Mouse (Mus musculus): ENCODE measurements around the gene Gli2. TPM values are rescaled to one million over a fixed set of nuclear protein-coding genes. Genes with fewer than 3 reads are reported as not detected.

The Gli2 gene
- total RNA-seq, 2 experiments from 2014 or later = 3.1 to 5.2 TPM

GRCm38 (mm10) chr1:118940269-118940840 lies 113.1 kb downstream of the Gli2 start:
- DNase-seq = no peak

DNA sequence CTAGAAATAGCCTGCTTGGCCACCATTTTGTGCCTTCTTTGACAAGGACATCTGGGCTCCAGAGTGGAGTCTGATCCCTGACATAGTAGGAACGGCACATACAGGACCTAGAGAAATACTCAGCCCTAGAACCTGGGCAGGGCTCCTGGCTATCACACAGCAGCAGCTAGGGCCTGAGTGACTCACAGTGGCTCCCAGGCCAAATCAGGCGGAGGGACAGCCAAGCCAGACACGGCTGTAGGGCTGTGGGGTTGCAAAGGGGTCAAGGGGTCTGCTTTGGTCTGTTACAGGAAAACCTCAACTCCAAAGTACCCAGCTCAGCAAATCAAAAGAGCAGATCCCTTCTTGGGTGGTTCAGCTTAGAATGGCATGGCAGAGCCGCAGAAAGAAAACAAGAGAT lies 115.2 kb downstream of the Gli2 start:
- DNase-seq = no peak

GRCm38 (mm10) chr1:118936108-118936507 lies 117.3 kb downstream of the Gli2 start:
- DNase-seq = no peak

- DNase-seq = no peak
Measured at GRCm38 (mm10) chr1:118935518-118935917, 117.9 kb downstream of the Gli2 start.

DNA sequence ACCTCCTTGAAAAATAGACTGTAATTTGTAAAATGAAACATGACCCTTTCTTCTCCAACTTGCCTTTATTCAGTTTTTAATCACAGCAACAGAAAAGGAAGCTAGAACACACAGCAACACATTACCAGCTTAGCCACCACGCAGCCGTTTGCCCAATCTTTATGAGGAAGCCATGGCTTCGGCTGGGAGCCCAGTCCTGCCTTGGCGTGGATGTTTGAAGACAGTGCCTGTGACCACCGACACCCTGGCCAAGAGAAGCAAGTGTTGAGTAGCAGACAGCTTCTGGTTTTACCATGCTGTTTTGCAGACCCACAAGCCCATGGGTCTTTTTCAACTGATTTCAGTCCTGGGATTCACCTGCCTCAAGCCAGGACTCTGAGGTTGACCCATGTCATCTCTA lies 121.3 kb downstream of the Gli2 start:
- no peak for DNase-seq

- no peak for DNase-seq
Measured at GRCm38 (mm10) chr1:118927543-118928354, 125.7 kb downstream of the Gli2 start.

- no peak for DNase-seq
Measured at GRCm38 (mm10) chr1:118926556-118926955, 126.9 kb downstream of the Gli2 start.

DNA sequence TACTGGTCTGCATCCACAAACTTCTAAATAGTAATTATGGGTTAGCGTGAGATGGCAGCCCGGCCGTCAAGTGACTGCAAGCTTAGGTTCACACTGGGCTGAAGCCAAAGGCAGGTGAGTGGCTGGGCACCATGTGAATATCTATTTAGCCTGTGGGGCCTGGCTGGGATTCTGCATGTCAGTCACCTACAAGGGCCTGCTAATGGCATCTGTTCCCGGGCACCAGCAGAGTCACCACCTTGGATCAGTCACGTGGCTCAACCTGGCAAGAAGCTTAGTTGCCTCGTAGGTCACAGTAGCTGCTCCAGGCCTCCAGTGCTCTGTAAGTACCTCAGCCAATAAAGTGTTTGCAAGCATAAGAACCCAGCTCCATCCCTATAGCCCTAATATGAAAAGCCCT lies 131.2 kb downstream of the Gli2 start:
- no peak for DNase-seq

DNA sequence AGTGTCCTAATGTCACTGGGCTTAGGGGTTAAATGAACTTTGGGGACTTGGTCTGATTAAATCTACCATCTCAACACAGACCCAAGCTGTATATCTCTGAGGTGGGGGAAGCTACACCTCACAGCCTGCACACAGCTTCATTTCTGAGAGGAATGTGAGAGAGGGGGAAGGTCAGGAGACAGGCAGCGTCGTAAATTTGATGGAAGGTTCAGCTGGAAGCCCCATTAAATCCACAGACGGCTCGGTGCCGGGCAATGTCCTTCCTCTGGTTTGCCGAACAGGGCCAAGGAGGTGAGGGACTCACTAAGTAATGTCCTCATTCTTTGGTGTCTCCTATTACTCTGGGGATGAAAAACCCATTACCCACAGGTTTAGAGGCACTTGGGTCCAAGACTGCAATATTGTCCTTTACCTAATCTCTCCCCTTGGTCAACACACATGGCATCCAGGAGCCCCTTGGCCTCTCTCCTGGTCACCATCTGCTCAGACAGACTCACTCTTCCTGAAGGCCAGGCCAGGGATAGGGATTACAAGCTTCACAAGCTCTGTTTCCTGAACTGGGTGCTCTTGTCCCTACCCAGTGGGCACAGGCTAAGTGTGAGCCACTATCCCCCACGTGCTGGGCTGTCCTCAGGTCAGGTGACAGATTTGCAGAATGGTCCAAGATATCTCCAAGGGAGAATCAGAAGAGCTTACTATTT lies 135.7 kb downstream of the Gli2 start:
- no peak for DNase-seq

DNA sequence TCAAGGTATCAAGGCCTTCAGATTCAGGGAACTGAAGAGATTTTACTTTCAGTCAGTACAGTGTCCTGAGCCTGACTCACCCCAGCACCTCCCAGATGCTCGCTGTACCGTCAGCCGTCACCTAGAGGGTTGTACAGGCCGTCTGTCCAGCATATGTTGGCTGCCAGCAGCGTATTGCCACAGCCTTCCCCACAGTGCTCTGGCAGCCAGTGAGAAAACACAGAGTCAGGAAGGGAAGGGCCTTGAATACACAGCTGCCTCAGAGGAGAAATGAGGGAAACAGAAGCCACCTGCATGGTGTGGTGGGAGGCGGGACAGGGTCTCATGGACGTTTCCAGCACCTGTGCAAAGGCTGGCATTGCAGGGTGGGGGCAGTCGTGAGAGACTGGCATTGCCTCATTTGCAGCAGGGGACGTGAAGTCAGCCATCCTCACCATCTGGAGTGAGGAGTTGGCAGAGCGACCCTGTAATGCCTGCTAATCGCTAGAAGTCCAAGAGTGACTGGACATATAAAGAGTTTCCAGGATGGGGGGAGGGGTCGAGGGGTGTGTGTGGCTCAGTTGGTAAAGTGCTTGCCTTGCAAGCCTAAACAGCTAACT lies 136.8 kb downstream of the Gli2 start:
- DNase-seq = no peak

- no peak for DNase-seq
Measured at GRCm38 (mm10) chr1:118913414-118914385, 139.7 kb downstream of the Gli2 start.

GRCm38 (mm10) chr1:118912929-118913328 lies 140.5 kb downstream of the Gli2 start:
- no peak for DNase-seq

- no peak for DNase-seq
Measured at GRCm38 (mm10) chr1:118911427-118911727, 142.0 kb downstream of the Gli2 start.

DNA sequence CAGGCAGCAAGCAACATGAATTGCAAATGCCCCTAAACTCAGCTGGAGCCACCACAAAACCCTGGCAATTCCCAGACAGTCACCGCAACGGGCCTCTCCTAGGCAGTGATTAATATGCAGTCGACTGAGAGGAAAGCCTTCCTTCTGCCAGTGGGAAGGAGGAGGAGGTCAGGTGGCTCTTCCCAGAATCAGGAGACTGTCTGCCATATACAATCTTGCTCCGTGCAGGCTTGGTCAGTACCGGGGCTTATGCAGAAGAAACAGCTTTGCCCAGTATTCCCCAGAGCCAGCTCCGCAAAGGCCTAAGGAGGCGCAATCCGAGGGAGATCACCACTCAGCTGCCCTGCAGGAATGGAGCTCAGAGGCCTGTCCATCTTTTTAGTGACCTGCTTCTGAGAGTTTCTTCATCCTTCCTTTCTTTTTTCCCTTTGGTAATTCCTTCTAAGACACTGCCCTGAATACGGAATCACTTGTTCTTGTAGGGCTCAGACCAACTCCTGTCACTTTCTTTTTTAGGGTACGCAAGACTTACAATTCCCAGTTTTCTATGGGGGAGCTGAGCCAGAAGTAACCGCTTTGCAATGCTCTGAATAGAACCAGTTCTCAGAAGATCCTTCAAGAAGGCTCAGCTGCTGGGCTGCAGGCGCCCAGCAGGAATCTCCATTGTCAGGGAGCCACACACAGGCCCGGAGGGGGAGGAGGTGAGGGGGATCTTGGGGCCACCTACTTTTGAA lies 142.6 kb downstream of the Gli2 start:
- DNase-seq = no peak

- DNase-seq = peak; percentile 29 to 42
Measured at GRCm38 (mm10) chr1:118909051-118909450, 144.4 kb downstream of the Gli2 start.

- DNase-seq = no peak
Measured at GRCm38 (mm10) chr1:118907574-118907973, 145.8 kb downstream of the Gli2 start.

- DNase-seq = no peak
Measured at GRCm38 (mm10) chr1:118905319-118905718, 148.1 kb downstream of the Gli2 start.

DNA sequence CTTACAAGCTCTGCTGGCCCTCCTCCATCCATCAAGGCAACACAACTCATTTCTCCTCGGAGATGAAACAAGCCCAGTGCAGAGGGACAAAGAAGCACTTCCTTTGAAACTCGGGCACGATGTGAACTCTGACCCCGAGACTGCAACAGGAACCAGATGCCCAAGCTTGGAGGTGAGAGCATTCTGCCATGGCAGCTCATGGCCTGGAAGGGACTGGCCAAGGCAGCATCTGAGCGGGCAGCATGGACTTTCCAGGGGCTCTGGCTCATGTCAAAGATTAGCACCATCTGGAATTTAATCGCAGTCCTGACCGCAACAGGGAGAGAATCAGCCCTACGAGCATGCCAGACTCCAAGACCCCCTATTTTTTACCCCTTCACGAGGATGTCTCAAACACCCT lies 148.5 kb downstream of the Gli2 start:
- DNase-seq = no peak

DNA sequence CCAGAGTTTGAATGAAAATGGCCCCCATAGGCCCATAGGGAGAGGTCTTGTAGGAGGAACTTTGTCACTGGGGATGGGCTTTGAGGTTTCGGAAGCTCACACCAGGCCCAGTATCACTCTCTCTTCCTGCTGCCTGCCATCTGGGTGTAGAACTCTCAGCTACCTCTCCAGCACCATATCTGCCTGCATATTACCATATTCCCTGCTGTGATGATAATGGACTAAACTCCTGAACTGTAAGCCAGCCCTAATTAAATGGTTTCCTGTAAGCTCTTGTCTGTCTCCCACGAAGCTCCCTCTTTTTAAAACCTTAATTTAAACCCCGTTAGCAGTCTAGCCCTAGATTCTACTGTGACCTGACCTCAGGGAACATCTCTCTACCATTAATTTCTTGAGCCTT lies 149.0 kb downstream of the Gli2 start:
- DNase-seq = no peak

DNA sequence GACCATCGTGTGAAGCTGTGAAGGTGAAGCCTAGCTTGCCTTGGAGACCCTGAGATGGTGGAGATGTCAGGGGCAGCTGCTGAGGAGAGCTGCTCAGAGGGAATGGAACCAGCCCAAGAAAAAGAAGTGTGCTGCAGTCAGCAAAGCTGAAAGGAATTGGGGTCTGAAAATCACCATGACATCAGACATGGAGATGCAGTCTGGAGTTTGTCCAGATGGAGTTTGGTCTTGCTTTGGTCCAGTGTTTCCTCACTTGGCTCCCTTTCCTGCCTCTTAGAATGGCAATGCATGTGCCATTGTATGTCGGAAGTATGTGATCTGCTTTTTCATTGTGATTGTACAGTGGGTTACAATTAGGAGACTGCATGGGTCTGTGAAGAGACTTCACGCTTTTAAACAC lies 149.7 kb downstream of the Gli2 start:
- DNase-seq = no peak

DNA sequence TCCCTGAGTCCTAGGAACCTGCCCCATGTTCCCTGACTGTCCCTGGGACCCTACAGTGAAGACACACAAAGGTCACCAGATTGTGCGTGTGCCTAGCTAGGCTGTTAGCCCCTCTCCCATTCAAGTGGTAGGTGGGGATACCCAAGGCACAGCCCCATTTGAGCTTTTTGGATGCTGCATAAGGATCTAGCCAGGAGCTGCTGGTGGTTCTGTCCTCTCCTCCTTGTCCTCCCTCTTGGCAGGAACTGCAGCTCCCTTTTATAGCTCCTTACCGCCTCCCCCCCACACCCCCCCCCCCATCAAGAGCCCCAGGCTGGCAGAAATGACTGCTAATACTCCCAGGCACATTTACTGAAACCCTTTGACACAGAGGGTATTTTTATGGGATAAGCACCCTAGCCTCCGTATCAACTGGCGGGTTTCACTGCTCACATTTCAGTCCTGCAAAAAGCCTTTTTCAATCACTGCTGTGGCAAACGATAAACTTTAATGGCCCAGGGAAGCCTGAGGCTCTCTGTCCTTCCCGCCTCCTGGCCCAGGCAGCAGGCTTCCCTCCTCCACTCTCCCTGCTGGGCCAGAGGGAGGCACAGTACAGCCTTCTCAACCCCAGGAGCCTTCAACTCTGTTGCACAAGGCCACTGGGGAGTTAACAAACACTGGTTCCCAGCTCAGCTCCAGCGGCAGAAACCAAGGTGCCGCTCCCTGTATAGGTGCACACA lies 151.4 kb downstream of the Gli2 start:
- no peak for DNase-seq

Measured in layer of hippocampus, postnatal 36 days (tissue).